Mouse (Mus musculus) heart, embryonic 14.5 days (tissue): ENCODE measurements around the gene Scmh1. TPM values are rescaled to one million over a fixed set of nuclear protein-coding genes. Genes with fewer than 3 reads are reported as not detected.

Source experiments
- ATAC-seq: fragments of 200-750 bp; cut with Nextera tagmentation; 2 replicates; pipeline ENCODE4 v1.8.0; 2017; ENCODE audit warnings: low read depth, moderate TSS enrichment; ENCODE audit not compliant: insufficient number of reproducible peaks, insufficient read depth, low FRiP score
- H3K27ac ChIP-seq, 2 experiments: fragments of 200-500 bp in 1 of 2; fragments of 300-500 bp in 1 of 2; sonication (generic) in 1 of 2; replicated peaks in 1 of 2; 2 replicates each; pipeline ENCODE4 v1.5.1; 2012 to 2014; ENCODE audit warnings: low read depth in 2 of 2, low read length in 2 of 2, control low read depth in 1 of 2, mild to moderate bottlenecking in 1 of 2, mixed read lengths in 1 of 2; ENCODE audit not compliant: control insufficient read depth in 1 of 2, insufficient read depth in 1 of 2
- H3K27me3 ChIP-seq: fragments of 300-500 bp; sonication (generic); 2 replicates; pipeline ENCODE4 v1.6.1; 2014; ENCODE audit warnings: mild to moderate bottlenecking, low read length, control low read depth; ENCODE audit not compliant: control insufficient read depth, insufficient read depth
- H3K36me3 ChIP-seq: fragments of 300-500 bp; sonication (generic); 2 replicates; pipeline ENCODE4 v1.6.1; 2014; ENCODE audit warnings: mild to moderate bottlenecking, control low read depth, low read length, mixed read lengths; ENCODE audit not compliant: control insufficient read depth, insufficient read depth
- H3K4me1 ChIP-seq, 2 experiments: fragments of 200-500 bp in 1 of 2; fragments of 300-500 bp in 1 of 2; sonication (generic) in 1 of 2; 2 replicates each; pipeline ENCODE4 v1.6.1; 2012 to 2014; ENCODE audit warnings: low read length in 2 of 2, control low read depth in 1 of 2, mixed read lengths in 1 of 2; ENCODE audit not compliant: control insufficient read depth in 2 of 2, insufficient read depth in 2 of 2
- H3K4me2 ChIP-seq: fragments of 300-500 bp; sonication (generic); 2 replicates; pipeline ENCODE4 v1.6.1; 2014; ENCODE audit warnings: mild to moderate bottlenecking, low read length
- H3K4me3 ChIP-seq, 2 experiments: fragments of 200-500 bp in 1 of 2; fragments of 300-500 bp in 1 of 2; sonication (generic) in 1 of 2; 2 replicates each; pipeline ENCODE4 v1.5.1; 2012 to 2014; ENCODE audit warnings: low read length in 2 of 2, mild to moderate bottlenecking in 2 of 2, control low read depth in 1 of 2, low read depth in 1 of 2, moderate library complexity in 1 of 2; ENCODE audit not compliant: control insufficient read depth in 1 of 2, insufficient read depth in 1 of 2
- H3K9ac ChIP-seq: fragments of 300-500 bp; sonication (generic); 2 replicates; pipeline ENCODE4 v1.6.1; 2014; ENCODE audit warnings: mild to moderate bottlenecking, low read length
- H3K9me3 ChIP-seq: fragments of 300-500 bp; sonication (generic); 2 replicates; pipeline ENCODE4 v1.6.1; 2016; ENCODE audit warnings: low read length, control low read depth; ENCODE audit not compliant: control insufficient read depth
- WGBS: fragments of 180-500 bp; shearing (Covaris S2); extraction: QIAGEN DNeasy Blood & Tissue Kit; methylation state at CpG from one replicate; pipeline ENCODE4 v1.1.7; 2014; 5-methylcytosine and 5-hydroxymethylcytosine counted together
- polyA plus RNA-seq: library from polyadenylated mRNA; unstranded; fragments of >200 nt; fragmentation: Nextera tagmentation; extraction: Ambion mirVana; gene quantifications from 2 replicates; pipeline ENCODE4 v1.2.1, GENCODE M21; 2014

Scmh1 gene
- polyA plus RNA-seq, 1 experiment from 2014 or later = 81.6 TPM

DNA sequence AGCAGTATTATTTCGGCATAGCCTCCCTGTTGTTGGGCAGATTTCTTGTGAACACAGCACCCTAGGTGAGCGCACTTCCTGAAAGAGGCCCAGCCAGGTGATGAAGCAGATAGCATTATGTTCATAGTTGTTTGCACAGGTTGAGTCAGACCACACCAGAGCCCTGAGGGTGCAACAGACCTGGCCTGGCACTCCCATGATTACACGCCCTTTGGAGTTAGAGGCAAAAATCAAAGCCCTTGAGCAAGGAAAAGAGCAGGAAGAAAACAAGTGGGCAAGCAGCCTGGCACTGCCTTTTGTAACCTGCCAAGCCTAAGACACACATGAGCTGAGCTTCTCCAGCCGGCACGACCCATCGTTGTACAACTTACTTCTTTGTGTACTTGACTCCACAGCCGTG, 111.4 kb downstream of the Scmh1 start:
- peaks cover 77% of the 10 kb centered on the region for H3K36me3 ChIP-seq
- H3K4me3 ChIP-seq = no peak overlapping the region
- no peak overlapping the region for H3K27ac ChIP-seq
- ATAC-seq = no peak
- no peaks in the 10 kb centered on the region for H3K9me3 ChIP-seq
- 87% methylated on average over 7 of the region's 7 CpGs for WGBS
- no peak overlapping the region for H3K4me2 ChIP-seq
- no peaks in the 10 kb centered on the region for H3K27me3 ChIP-seq
- H3K4me1 ChIP-seq = no peaks in the 10 kb centered on the region
- H3K9ac ChIP-seq = no peak overlapping the region

GRCm38 (mm10) chr4:120516907-120517306, 111.8 kb downstream of the Scmh1 start:
- H3K4me1 ChIP-seq = no peaks in the 10 kb centered on the region
- no peak overlapping the region for H3K9ac ChIP-seq
- H3K36me3 ChIP-seq = peaks cover 78% of the 10 kb centered on the region
- H3K4me3 ChIP-seq = no peak overlapping the region
- ATAC-seq = no peak
- WGBS = 84% methylated on average over 7 of the region's 7 CpGs
- no peaks in the 10 kb centered on the region for H3K9me3 ChIP-seq
- H3K27me3 ChIP-seq = no peaks in the 10 kb centered on the region
- no peak overlapping the region for H3K4me2 ChIP-seq
- no peak overlapping the region for H3K27ac ChIP-seq

DNA sequence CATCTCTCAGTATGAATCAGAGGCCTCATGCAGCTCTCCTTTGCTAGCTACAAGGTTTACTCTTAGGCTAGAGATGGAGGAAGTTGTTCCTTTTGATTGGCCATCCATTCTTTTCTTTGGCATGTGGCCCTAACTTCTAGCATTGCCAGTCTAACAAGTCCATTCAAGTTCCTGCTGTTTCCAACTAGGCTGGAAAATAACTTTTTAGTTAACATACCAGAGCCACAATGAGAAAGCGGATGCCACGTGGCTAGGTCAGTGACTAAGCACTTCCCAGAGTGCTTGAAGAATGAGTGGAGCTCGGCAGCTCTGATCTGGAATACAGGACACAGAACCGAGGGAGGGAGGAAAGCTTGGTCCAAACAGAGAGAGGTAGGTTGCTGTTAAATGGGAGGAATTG, 112.3 kb downstream of the Scmh1 start:
- Histone ChIP-seq H3K4me2 (no peak overlapping the region), H3K36me3 (peaks cover 82% of the 10 kb centered on the region), H3K4me3 (no peak overlapping the region), H3K4me1 (no peaks in the 10 kb centered on the region), H3K27me3 (no peaks in the 10 kb centered on the region), H3K27ac (no peak overlapping the region), H3K9me3 (no peaks in the 10 kb centered on the region), H3K9ac (no peak overlapping the region)
- no peak for ATAC-seq
- WGBS = 67% methylated on average over 4 of the region's 4 CpGs

DNA sequence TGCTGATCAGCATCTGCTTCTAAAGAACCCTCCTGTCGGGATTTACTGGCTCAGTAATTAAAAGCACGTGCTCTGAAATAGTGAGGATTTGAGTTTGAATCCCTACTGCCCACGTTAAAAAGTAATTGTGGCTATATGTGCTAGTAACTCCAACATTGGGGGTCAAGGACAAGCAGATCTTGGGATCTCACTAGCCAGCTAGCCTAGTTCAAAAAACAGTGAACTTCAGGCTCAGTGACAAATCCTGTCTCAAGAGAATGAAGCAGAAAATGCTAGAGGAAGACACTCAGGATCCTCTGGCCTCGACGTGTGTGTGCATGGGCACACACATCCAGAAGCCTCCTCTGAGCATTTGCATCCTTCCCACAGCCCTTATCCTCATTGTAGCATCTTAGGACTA, 116.7 kb downstream of the Scmh1 start:
- no peaks in the 10 kb centered on the region for H3K4me1 ChIP-seq
- H3K27ac ChIP-seq = no peak overlapping the region
- no peak overlapping the region for H3K4me3 ChIP-seq
- H3K27me3 ChIP-seq = no peaks in the 10 kb centered on the region
- no peaks in the 10 kb centered on the region for H3K9me3 ChIP-seq
- ATAC-seq = no peak
- H3K4me2 ChIP-seq = no peak overlapping the region
- 82% methylated on average over 5 of the region's 5 CpGs for WGBS
- H3K9ac ChIP-seq = no peak overlapping the region
- peaks cover 99% of the 10 kb centered on the region for H3K36me3 ChIP-seq

- 74% methylated on average over 4 of the region's 4 CpGs for WGBS
- Histone ChIP-seq H3K4me2 (no peak overlapping the region), H3K9me3 (no peaks in the 10 kb centered on the region), H3K36me3 (peaks cover 97% of the 10 kb centered on the region), H3K27me3 (no peaks in the 10 kb centered on the region), H3K4me1 (no peaks in the 10 kb centered on the region), H3K27ac (no peak overlapping the region), H3K9ac (no peak overlapping the region), H3K4me3 (no peak overlapping the region)
- no peak for ATAC-seq
Measured at GRCm38 (mm10) chr4:120522351-120522750, 117.3 kb downstream of the Scmh1 start.

DNA sequence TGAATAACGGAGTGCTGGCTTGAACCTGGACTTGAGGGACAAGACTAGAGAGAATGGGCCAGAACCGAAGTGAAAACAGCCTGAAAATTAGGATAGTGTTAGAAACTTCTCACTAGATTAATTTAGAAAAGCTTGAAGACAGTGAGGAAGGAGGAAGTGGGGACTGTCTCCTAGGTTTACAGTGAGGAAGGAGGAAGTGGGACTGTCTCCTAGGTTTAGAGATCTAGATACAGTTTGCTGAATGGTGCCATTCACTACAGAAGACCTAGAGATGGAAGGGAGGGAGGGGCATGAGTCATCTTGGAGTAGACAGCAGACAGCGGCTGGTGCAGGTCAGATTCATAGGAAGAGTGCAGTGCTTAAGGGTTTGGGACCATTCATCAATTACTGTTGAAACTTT, 118.0 kb downstream of the Scmh1 start:
- no peaks in the 10 kb centered on the region for H3K9me3 ChIP-seq
- ATAC-seq = no peak
- peaks cover 97% of the 10 kb centered on the region for H3K36me3 ChIP-seq
- no peaks in the 10 kb centered on the region for H3K27me3 ChIP-seq
- no peak overlapping the region for H3K27ac ChIP-seq
- H3K4me2 ChIP-seq = no peak overlapping the region
- no peaks in the 10 kb centered on the region for H3K4me1 ChIP-seq
- H3K9ac ChIP-seq = no peak overlapping the region
- no peak overlapping the region for H3K4me3 ChIP-seq
- 86% methylated on average over 3 of the region's 3 CpGs for WGBS

DNA sequence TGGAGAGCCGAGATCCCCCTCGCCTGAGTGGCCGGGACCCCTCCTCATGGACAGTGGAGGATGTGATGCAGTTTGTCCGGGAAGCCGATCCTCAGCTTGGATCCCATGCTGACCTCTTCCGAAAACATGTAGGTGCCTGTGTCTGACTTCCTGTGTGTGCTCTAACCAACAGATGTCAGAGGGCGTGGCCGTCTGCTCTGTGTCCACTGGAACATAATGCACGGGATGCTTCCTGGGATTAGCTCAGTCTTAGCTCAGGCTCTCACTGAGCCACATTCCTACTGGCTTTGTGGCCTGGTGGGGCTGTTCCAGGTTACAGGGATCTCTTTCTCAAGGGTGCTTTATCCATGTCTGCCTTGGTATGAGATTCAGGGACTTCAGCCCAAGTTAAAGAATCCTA, 123.1 kb downstream of the Scmh1 start:
- Histone ChIP-seq H3K9ac (no peak overlapping the region), H3K9me3 (no peaks in the 10 kb centered on the region), H3K4me1 (no peaks in the 10 kb centered on the region), H3K27me3 (no peaks in the 10 kb centered on the region), H3K27ac (no peak overlapping the region), H3K4me2 (no peak overlapping the region), H3K36me3 (peaks cover 93% of the 10 kb centered on the region), H3K4me3 (no peak overlapping the region)
- 89% methylated on average over 9 of the region's 9 CpGs for WGBS
- ATAC-seq = no peak

DNA sequence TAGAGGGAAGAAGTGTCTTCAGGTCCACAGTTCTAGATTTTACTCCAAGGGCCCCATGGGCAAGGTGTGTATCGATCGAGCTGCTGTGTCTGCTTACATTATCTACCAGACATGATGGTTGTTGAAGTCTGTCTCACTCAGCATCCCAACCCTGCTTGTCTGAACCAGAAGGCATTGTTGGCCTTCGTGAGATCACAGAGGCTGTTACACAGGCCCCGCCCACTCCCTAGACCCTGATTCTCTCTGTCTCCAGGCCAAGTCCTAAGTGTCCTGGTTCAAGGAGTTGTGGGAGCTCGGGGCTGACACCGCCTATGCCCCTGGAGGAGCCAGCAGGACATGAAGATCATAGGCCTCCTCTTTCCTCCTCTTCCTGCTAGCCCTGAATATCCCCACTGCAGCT, 126.9 kb downstream of the Scmh1 start, which contains the start of gene Slfnl1:
Slfnl1 (plus strand) TSS at position 246 of the 400 bp plus-strand sequence.
- Histone ChIP-seq H3K9me3 (no peaks in the 10 kb centered on the region), H3K9ac (no peak within 1 kb of the TSS), H3K4me2 (no peak within 1 kb of the TSS), H3K36me3 (peaks cover 67% of the 10 kb centered on the region), H3K4me3 (no peak within 1 kb of the TSS), H3K27ac (no peak within 1 kb of the TSS), H3K4me1 (no peaks in the 10 kb centered on the region), H3K27me3 (no peaks in the 10 kb centered on the region)
- 86% methylated on average over 6 of the region's 6 CpGs for WGBS
- no peak for ATAC-seq
